Mouse (Mus musculus): ENCODE measurements around the gene Gm12216. TPM values are rescaled to one million over a fixed set of nuclear protein-coding genes. Genes with fewer than 3 reads are reported as not detected.

The Gm12216 gene
- polyA plus RNA-seq, 2 experiments, result 0.14 to 0.15 TPM

GRCm38 (mm10) chr11:53837731-53838130 lies 21.3 kb downstream of the Gm12216 start:
- H3K36me3 ChIP-seq (replicated peaks; ENCODE audit: control insufficient read depth, insufficient read depth, low read depth), result no peaks in the 10 kb centered on the region
- H3K4me1 ChIP-seq (replicated peaks; ENCODE audit: control insufficient read depth in 2 of 2, insufficient read depth in 2 of 2, low read length in 1 of 2), result peaks cover 0 to 2% of the 10 kb centered on the region in 2 experiments; a peak in 2 of 4 replicates
- no peak overlapping the region for H3K27ac ChIP-seq
- no peaks in the 10 kb centered on the region for H3K27me3 ChIP-seq (ENCODE audit: control insufficient read depth, insufficient read depth, low read length)
- DNase-seq (ENCODE audit: low read depth in 3 of 3, low spot score in 3 of 3) (no peak), ATAC-seq (ENCODE audit: insufficient read depth) (no peak)
- TF ChIP-seq EP300 (IDR thresholded peaks at IDR 0.05; ENCODE audit: low read depth) (no peak), CTCF (IDR thresholded peaks at IDR 0.05; ENCODE audit: low read depth) (no peak)
- H3K4me2 ChIP-seq (ENCODE audit: low read depth), result no peak overlapping the region
- no peak overlapping the region for H3K9ac ChIP-seq (replicated peaks)
- WGBS (ENCODE audit: insufficient replicate concordance), result 75% methylated on average over 5 of the region's 5 CpGs
- no peak overlapping the region for H3K4me3 ChIP-seq (ENCODE audit: insufficient read depth in 1 of 2, low read depth in 2 of 2, low read length in 2 of 2)
- H3K9me3 ChIP-seq (ENCODE audit: control insufficient read depth, low read length), result no peaks in the 10 kb centered on the region

GRCm38 (mm10) chr11:53835379-53836010 lies 23.6 kb downstream of the Gm12216 start:
- 20% methylated on average over 4 of the region's 4 CpGs for WGBS (ENCODE audit: insufficient replicate concordance)
- Histone ChIP-seq H3K4me1 (replicated peaks; ENCODE audit: control insufficient read depth in 2 of 2, insufficient read depth in 2 of 2, low read length in 1 of 2) (peaks cover 0 to 2% of the 10 kb centered on the region in 2 experiments; a peak in 2 of 4 replicates), H3K36me3 (replicated peaks; ENCODE audit: control insufficient read depth, insufficient read depth, low read depth) (no peaks in the 10 kb centered on the region), H3K27me3 (ENCODE audit: control insufficient read depth, insufficient read depth, low read length) (no peaks in the 10 kb centered on the region), H3K4me2 (ENCODE audit: low read depth) (no peak overlapping the region), H3K9ac (replicated peaks) (no peak overlapping the region), H3K4me3 (ENCODE audit: insufficient read depth in 1 of 2, low read depth in 2 of 2, low read length in 2 of 2) (no peak overlapping the region), H3K27ac (no peak overlapping the region), H3K9me3 (ENCODE audit: control insufficient read depth, low read length) (no peaks in the 10 kb centered on the region)
- TF ChIP-seq CTCF (IDR thresholded peaks at IDR 0.05; ENCODE audit: low read depth) (no peak), EP300 (IDR thresholded peaks at IDR 0.05; ENCODE audit: low read depth) (no peak)
- DNase-seq (ENCODE audit: low read depth in 3 of 3, low spot score in 3 of 3), result no peak
- no peak; the same call in 1 of the 2 replicates for ATAC-seq (ENCODE audit: insufficient read depth)

- DNase-seq (ENCODE audit: low read depth in 3 of 3, low spot score in 3 of 3) (no peak), ATAC-seq (ENCODE audit: insufficient read depth) (no peak)
- Histone ChIP-seq H3K9ac (replicated peaks) (no peak overlapping the region), H3K36me3 (replicated peaks; ENCODE audit: control insufficient read depth, insufficient read depth, low read depth) (no peaks in the 10 kb centered on the region), H3K27me3 (ENCODE audit: control insufficient read depth, insufficient read depth, low read length) (no peaks in the 10 kb centered on the region), H3K27ac (no peak overlapping the region), H3K4me2 (ENCODE audit: low read depth) (no peak overlapping the region), H3K9me3 (ENCODE audit: control insufficient read depth, low read length) (no peaks in the 10 kb centered on the region), H3K4me1 (replicated peaks; ENCODE audit: control insufficient read depth in 2 of 2, insufficient read depth in 2 of 2, low read length in 1 of 2) (no peaks in the 10 kb centered on the region), H3K4me3 (ENCODE audit: insufficient read depth in 1 of 2, low read depth in 2 of 2, low read length in 2 of 2) (no peak overlapping the region)
- TF ChIP-seq CTCF (IDR thresholded peaks at IDR 0.05; ENCODE audit: low read depth) (no peak), EP300 (IDR thresholded peaks at IDR 0.05; ENCODE audit: low read depth) (no peak)
- whole genome bisulfite sequencing (ENCODE audit: insufficient replicate concordance), result 40% methylated on average over 4 of the region's 4 CpGs
Measured at GRCm38 (mm10) chr11:53825409-53825808, 33.6 kb downstream of the Gm12216 start.

- no peak overlapping the region for H3K27ac ChIP-seq
- no peaks in the 10 kb centered on the region for H3K27me3 ChIP-seq (ENCODE audit: control insufficient read depth, insufficient read depth, low read length)
- DNase-seq (ENCODE audit: low read depth in 3 of 3, low spot score in 3 of 3), result no peak
- H3K4me3 ChIP-seq (ENCODE audit: insufficient read depth in 1 of 2, low read depth in 2 of 2, low read length in 2 of 2), result no peak overlapping the region
- no peak overlapping the region for H3K9ac ChIP-seq (replicated peaks)
- no peaks in the 10 kb centered on the region for H3K4me1 ChIP-seq (replicated peaks; ENCODE audit: control insufficient read depth in 2 of 2, insufficient read depth in 2 of 2, low read length in 1 of 2)
- 70% methylated on average over 3 of the region's 3 CpGs for WGBS (ENCODE audit: insufficient replicate concordance)
- TF ChIP-seq CTCF (IDR thresholded peaks at IDR 0.05; ENCODE audit: low read depth), result no peak
- no peak for TF ChIP-seq EP300 (IDR thresholded peaks at IDR 0.05; ENCODE audit: low read depth)
- H3K36me3 ChIP-seq (replicated peaks; ENCODE audit: control insufficient read depth, insufficient read depth, low read depth), result no peaks in the 10 kb centered on the region
- H3K4me2 ChIP-seq (ENCODE audit: low read depth), result no peak overlapping the region
- no peaks in the 10 kb centered on the region for H3K9me3 ChIP-seq (ENCODE audit: control insufficient read depth, low read length)
- no peak for ATAC-seq (ENCODE audit: insufficient read depth)
Measured at GRCm38 (mm10) chr11:53821945-53822338, 37.1 kb downstream of the Gm12216 start.

GRCm38 (mm10) chr11:53821230-53821944 lies 37.7 kb downstream of the Gm12216 start:
- WGBS (ENCODE audit: insufficient replicate concordance), result 67% methylated on average over 11 of the region's 11 CpGs
- ATAC-seq (ENCODE audit: insufficient read depth), result no peak
- no peak overlapping the region for H3K27ac ChIP-seq

More at GRCm38 (mm10) chr11:53821230-53821944, 37.7 kb downstream of the Gm12216 start:
- H3K4me3 ChIP-seq (ENCODE audit: insufficient read depth in 1 of 2, low read depth in 2 of 2, low read length in 2 of 2), result no peak overlapping the region
- H3K9me3 ChIP-seq (ENCODE audit: control insufficient read depth, low read length), result no peaks in the 10 kb centered on the region
- DNase-seq (ENCODE audit: low read depth in 3 of 3, low spot score in 3 of 3), result no peak
- H3K4me1 ChIP-seq (replicated peaks; ENCODE audit: control insufficient read depth in 2 of 2, insufficient read depth in 2 of 2, low read length in 1 of 2), result no peaks in the 10 kb centered on the region
- no peak overlapping the region for H3K4me2 ChIP-seq (ENCODE audit: low read depth)
- no peak overlapping the region for H3K9ac ChIP-seq (replicated peaks)
- H3K36me3 ChIP-seq (replicated peaks; ENCODE audit: control insufficient read depth, insufficient read depth, low read depth), result no peaks in the 10 kb centered on the region
- H3K27me3 ChIP-seq (ENCODE audit: control insufficient read depth, insufficient read depth, low read length), result no peaks in the 10 kb centered on the region
- TF ChIP-seq CTCF (IDR thresholded peaks at IDR 0.05; ENCODE audit: low read depth), result no peak
- no peak for TF ChIP-seq EP300 (IDR thresholded peaks at IDR 0.05; ENCODE audit: low read depth)

Data from liver, embryonic 14.5 days (tissue).